Mouse (Mus musculus) C2C12 (cell line): ENCODE results near the gene Gdpgp1.

Source experiments
- CEBPB ChIP-seq: IDR thresholded peaks from one replicate; pipeline ENCODE4 v1.6.1; 2011; ENCODE audit warnings: low read depth, mild to moderate bottlenecking, control low read depth, moderate library complexity
- CTCF ChIP-seq: IDR thresholded peaks from one replicate; pipeline ENCODE4 v1.5.1; 2011; ENCODE audit not compliant: control insufficient read depth, insufficient read depth, insufficient read length
- FOSL1 ChIP-seq: IDR thresholded peaks from one replicate; pipeline ENCODE4 v1.8.0; 2011; ENCODE audit warnings: mild to moderate bottlenecking, low read length; ENCODE audit not compliant: poor library complexity, insufficient read depth, severe bottlenecking
- MAX ChIP-seq: IDR thresholded peaks from one replicate; pipeline ENCODE4 v1.6.1; 2011; ENCODE audit warnings: mild to moderate bottlenecking, control low read depth
- USF1 ChIP-seq: IDR thresholded peaks from one replicate; pipeline ENCODE4 v1.6.1; 2011; ENCODE audit warnings: low read depth, mild to moderate bottlenecking, control low read depth, moderate library complexity

- TF ChIP-seq CTCF (no peak), MAX (no peak), CEBPB (no peak), FOSL1 (no peak), USF1 (no peak)
Observed at GRCm38 (mm10) chr7:80199851-80200587, 32.6 kb upstream of the Gdpgp1 start.
